Mouse (Mus musculus) embryonic fibroblast, embryonic 13.5 days (primary cell): Measurements from ENCODE around the gene Zbtb39. TPM values are rescaled to one million over a fixed set of nuclear protein-coding genes. Genes with fewer than 3 reads are reported as not detected.
"Not testable (repeated sequence)": the region's sequence is repeated elsewhere in the genome, so short reads cannot be mapped to it uniquely, and the experiment has no call there.

Experiments used
- H3K27ac ChIP-seq: 2 replicates; pipeline ENCODE4 v1.5.1; 2012; ENCODE audit warnings: low read length, control low read depth, inconsistent platforms; ENCODE audit not compliant: insufficient read depth
- H3K4me1 ChIP-seq: 2 replicates; pipeline ENCODE4 v1.6.1; 2011; ENCODE audit warnings: low read length; ENCODE audit not compliant: control insufficient read depth, insufficient read depth
- H3K4me3 ChIP-seq: 2 replicates; pipeline ENCODE4 v1.5.1; 2011; ENCODE audit warnings: mild to moderate bottlenecking, control low read depth, low read length; ENCODE audit not compliant: insufficient read depth
- CTCF ChIP-seq: IDR thresholded peaks from 2 replicates; pipeline ENCODE4 v1.5.1; 2011; ENCODE audit warnings: mild to moderate bottlenecking, control low read depth, low read length, moderate library complexity, borderline replicate concordance; ENCODE audit not compliant: insufficient read depth
- POLR2A ChIP-seq: IDR thresholded peaks from 2 replicates; pipeline ENCODE4 v1.6.1; 2011; ENCODE audit warnings: low read depth, mild to moderate bottlenecking, control low read depth, low read length, moderate library complexity
- polyA plus RNA-seq: library from polyadenylated mRNA; stranded (reverse); fragments of >200 nt; gene quantifications from 2 replicates; pipeline ENCODE4 v1.2.4, GENCODE M21; 2011; ENCODE audit warnings: low read depth; ENCODE audit not compliant: missing spikeins, insufficient read length

Zbtb39 gene
- polyA plus RNA-seq, 1 experiment = 5.4 TPM

DNA sequence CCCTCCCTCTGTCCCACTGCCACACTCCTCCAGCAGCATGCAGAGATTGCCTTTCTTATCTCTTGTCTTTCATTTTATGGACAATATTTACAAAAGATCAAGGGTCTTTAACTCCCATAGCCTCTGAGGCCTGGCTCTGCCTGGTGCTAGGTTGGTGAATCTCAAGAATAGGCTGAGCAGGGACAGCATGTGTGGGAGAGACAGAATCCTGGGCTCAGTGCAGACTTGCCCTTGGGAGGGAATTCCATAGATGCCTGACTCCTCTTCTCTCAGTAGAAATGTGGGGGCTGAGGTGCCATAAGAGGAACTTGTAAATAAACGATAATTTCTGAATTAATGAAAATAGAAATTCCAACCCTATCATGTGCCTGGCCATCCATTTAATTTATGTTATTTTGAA is 27.2 kb downstream of the Zbtb39 start:
- TF ChIP-seq CTCF (no peak), POLR2A (no peak)
- Histone ChIP-seq H3K27ac (no peak overlapping the region), H3K4me3 (no peak overlapping the region), H3K4me1 (no peaks in the 10 kb centered on the region)

DNA sequence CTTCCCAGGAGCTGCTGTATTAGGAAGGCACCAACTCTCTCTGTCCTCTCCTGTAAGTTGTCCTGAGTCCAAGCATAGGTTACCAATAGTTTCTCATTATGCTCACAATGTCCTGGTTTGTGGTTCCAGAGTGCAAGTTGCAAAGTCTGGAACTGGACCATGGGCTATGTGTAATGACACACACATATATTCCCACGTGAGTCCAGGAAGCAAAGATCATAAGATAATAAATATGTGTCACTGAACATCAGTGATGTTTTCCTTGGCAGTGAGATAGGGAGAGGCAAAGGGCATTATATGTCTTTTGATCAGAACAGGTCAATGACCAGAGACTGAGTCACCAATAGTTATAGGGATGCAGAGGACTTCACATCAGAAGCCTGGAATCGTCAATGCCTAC is 36.7 kb downstream of the Zbtb39 start, which contains the start of gene Rdh9:
Gene Rdh9 (plus strand): TSS at position 376 of the 400 bp plus-strand sequence.
- TF ChIP-seq CTCF (no peak), POLR2A (no peak)
- H3K4me3 ChIP-seq = no peak within 1 kb of the TSS
- no peaks in the 10 kb centered on the region for H3K4me1 ChIP-seq
- no peak within 1 kb of the TSS for H3K27ac ChIP-seq

DNA sequence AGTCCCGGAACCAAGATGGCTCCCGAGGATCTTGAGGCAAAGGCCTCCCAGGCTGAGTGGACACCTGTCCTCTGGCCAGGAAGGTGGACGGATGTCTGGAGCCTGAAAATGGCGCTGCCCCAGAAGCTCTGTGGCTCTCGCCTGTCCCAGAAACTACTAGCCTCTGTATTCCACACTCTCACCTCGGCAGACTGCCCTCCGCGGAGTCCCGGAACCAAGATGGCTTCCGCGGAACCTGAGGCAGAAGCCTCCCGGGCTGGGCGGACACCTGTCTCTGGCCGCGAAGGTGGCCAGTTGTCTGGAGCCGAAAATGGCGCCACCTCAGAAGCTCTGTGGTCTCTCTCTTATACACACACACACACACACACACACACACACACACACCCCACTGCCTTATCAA is 43.0 kb downstream of the Zbtb39 start:
- H3K4me1 ChIP-seq, H3K4me3 ChIP-seq, H3K27ac ChIP-seq: not testable (repeated sequence)

DNA sequence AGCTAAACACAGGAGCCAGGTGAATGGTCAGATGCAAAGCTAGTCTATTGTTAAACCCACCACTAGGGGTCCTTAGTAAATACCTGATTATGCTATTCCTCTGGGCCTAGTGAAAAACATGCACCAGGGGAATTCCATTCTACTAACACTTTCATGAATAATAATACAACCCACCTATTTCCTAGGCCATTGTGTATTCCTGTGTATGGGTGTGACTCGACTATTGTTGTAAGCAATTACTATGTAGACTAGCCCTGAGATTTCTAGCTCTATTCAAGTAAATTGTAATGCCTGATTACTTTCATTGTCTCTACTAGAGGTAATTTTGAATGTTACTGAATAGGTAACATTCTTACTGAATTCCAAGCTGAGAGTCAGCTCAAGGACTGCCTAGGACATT is 46.1 kb downstream of the Zbtb39 start:
- not testable (repeated sequence) for H3K4me1 ChIP-seq, H3K27ac ChIP-seq, H3K4me3 ChIP-seq

Other genes starting within 250 kb of the Zbtb39 start
- 3.9 TPM in 2 replicates for gene Stac3, start 237.9 kb upstream of the Zbtb39 start, polyA plus RNA-seq
- gene Ndufa4l2, start 224.6 kb upstream of the Zbtb39 start, polyA plus RNA-seq = 1.4 and 3.4 TPM in 2 replicates
- gene Shmt2, start 217.1 kb upstream of the Zbtb39 start, polyA plus RNA-seq = 147 and 169 TPM in 2 replicates
- gene Nxph4, start 205.0 kb upstream of the Zbtb39 start, polyA plus RNA-seq = 1.1 and 1.8 TPM in 2 replicates
- gene Lrp1, start 118.4 kb upstream of the Zbtb39 start, polyA plus RNA-seq = 387 and 453 TPM in 2 replicates
- 55.1 and 55.8 TPM in 2 replicates for gene Stat6, start 96.6 kb upstream of the Zbtb39 start, polyA plus RNA-seq
- gene Nemp1, start 72.6 kb upstream of the Zbtb39 start, polyA plus RNA-seq = 8.5 and 10.6 TPM in 2 replicates
- 69.7 and 77.8 TPM in 2 replicates for gene Nab2, start 71.0 kb upstream of the Zbtb39 start, polyA plus RNA-seq
- 0.51 TPM in 1 of 2 replicates, not detected in the other for gene Myo1a, start 34.4 kb upstream of the Zbtb39 start, polyA plus RNA-seq
- not detected in 2 replicates for gene Tac2, start 15.1 kb upstream of the Zbtb39 start, polyA plus RNA-seq
- not detected in 2 replicates for gene Gpr182, start 12.2 kb downstream of the Zbtb39 start, polyA plus RNA-seq
- 0.17 and 0.30 TPM in 2 replicates for gene Rdh1, start 20.2 kb downstream of the Zbtb39 start, polyA plus RNA-seq
- gene Rdh16f1, start 20.2 kb downstream of the Zbtb39 start, polyA plus RNA-seq = not detected in 2 replicates
- 0.76 and 0.78 TPM in 2 replicates for gene Rdh9, start 36.8 kb downstream of the Zbtb39 start, polyA plus RNA-seq
- gene Rdh16, start 61.6 kb downstream of the Zbtb39 start, polyA plus RNA-seq = 0.18 TPM in 1 of 2 replicates, not detected in the other
- gene Rdh19, start 110.4 kb downstream of the Zbtb39 start, polyA plus RNA-seq = not detected in 2 replicates
- gene Rdh16f2, start 126.9 kb downstream of the Zbtb39 start, polyA plus RNA-seq = not detected in 2 replicates
- gene Rdh7, start 149.3 kb downstream of the Zbtb39 start, polyA plus RNA-seq = not detected in 2 replicates
- gene Sdr9c7, start 159.0 kb downstream of the Zbtb39 start, polyA plus RNA-seq = not detected in 2 replicates